Mouse (Mus musculus): Measurements from ENCODE around the gene Zdhhc24.

Zdhhc24 gene

GRCm38 (mm10) chr19:4877785-4878184 is 683 bp upstream of the Zdhhc24 start, which contains the start of gene Actn3:
Gene Actn3 (minus strand): TSS chr19:4877909.
- peak; percentile 21 for DNase-seq (ENCODE audit: low spot score)

- no peak for DNase-seq (ENCODE audit: low spot score)
These were observed 846 bp downstream of the Zdhhc24 start for GRCm38 (mm10) chr19:4879324-4879703.

GRCm38 (mm10) chr19:4883961-4884360 is 5.5 kb downstream of the Zdhhc24 start:
- no peak for DNase-seq (ENCODE audit: low spot score)

GRCm38 (mm10) chr19:4889791-4890190 is 11.3 kb downstream of the Zdhhc24 start:
- no peak for DNase-seq (ENCODE audit: low spot score)

- no peak for DNase-seq (ENCODE audit: low spot score)
These were observed 13.3 kb downstream of the Zdhhc24 start for GRCm38 (mm10) chr19:4891798-4892197.

- no peak for DNase-seq (ENCODE audit: low spot score)
These were observed 18.5 kb downstream of the Zdhhc24 start for GRCm38 (mm10) chr19:4896780-4897520.

- DNase-seq (ENCODE audit: low spot score): no peak
These were observed 20.5 kb downstream of the Zdhhc24 start for GRCm38 (mm10) chr19:4898972-4899371.

GRCm38 (mm10) chr19:4899888-4900287 is 21.4 kb downstream of the Zdhhc24 start:
- DNase-seq (ENCODE audit: low spot score): no peak

- DNase-seq (ENCODE audit: low spot score): peak; percentile 70
These were observed 27.7 kb downstream of the Zdhhc24 start, which contains the start of gene Bbs1 for GRCm38 (mm10) chr19:4905979-4906794. Gene Bbs1 (minus strand): TSS chr19:4906628.

GRCm38 (mm10) chr19:4908107-4908506 is 29.6 kb downstream of the Zdhhc24 start:
- DNase-seq (ENCODE audit: low spot score): no peak

GRCm38 (mm10) chr19:4909376-4909775 is 30.9 kb downstream of the Zdhhc24 start:
- no peak for DNase-seq (ENCODE audit: low spot score)

GRCm38 (mm10) chr19:4915924-4916603 is 37.6 kb downstream of the Zdhhc24 start:
- DNase-seq (ENCODE audit: low spot score): no peak

GRCm38 (mm10) chr19:4916827-4917226 is 38.4 kb downstream of the Zdhhc24 start:
- DNase-seq (ENCODE audit: low spot score): no peak

GRCm38 (mm10) chr19:4919652-4920051 is 41.2 kb downstream of the Zdhhc24 start:
- no peak for DNase-seq (ENCODE audit: low spot score)

- DNase-seq (ENCODE audit: low spot score): no peak
These were observed 46.8 kb downstream of the Zdhhc24 start for GRCm38 (mm10) chr19:4925121-4925860.

- DNase-seq (ENCODE audit: low spot score): peak; percentile 99
These were observed 49.5 kb downstream of the Zdhhc24 start, which contains the start of gene Dpp3 for GRCm38 (mm10) chr19:4927904-4928531. Gene Dpp3 (minus strand): TSS chr19:4928287.

- no peak for DNase-seq (ENCODE audit: low spot score)
These were observed 50.3 kb downstream of the Zdhhc24 start for GRCm38 (mm10) chr19:4928781-4929180.

Measured in lung, postnatal 25 days (tissue).